Mouse (Mus musculus) naive thymus-derived CD4-positive, alpha-beta T cell, adult 2 months (primary cell): ENCODE results near the gene Pacsin1.
A peak's percentile ranks its signal among the peaks of the same experiment; 100 is the strongest.
"Not testable (repeated sequence)": the region's sequence is repeated elsewhere in the genome, so short reads cannot be mapped to it uniquely, and the experiment has no call there.

Source experiments
- DNase-seq: peaks from one replicate; pipeline ENCODE4 v3.0.0-alpha.2; 2011; ENCODE audit warnings: low read depth

Pacsin1 gene

DNA sequence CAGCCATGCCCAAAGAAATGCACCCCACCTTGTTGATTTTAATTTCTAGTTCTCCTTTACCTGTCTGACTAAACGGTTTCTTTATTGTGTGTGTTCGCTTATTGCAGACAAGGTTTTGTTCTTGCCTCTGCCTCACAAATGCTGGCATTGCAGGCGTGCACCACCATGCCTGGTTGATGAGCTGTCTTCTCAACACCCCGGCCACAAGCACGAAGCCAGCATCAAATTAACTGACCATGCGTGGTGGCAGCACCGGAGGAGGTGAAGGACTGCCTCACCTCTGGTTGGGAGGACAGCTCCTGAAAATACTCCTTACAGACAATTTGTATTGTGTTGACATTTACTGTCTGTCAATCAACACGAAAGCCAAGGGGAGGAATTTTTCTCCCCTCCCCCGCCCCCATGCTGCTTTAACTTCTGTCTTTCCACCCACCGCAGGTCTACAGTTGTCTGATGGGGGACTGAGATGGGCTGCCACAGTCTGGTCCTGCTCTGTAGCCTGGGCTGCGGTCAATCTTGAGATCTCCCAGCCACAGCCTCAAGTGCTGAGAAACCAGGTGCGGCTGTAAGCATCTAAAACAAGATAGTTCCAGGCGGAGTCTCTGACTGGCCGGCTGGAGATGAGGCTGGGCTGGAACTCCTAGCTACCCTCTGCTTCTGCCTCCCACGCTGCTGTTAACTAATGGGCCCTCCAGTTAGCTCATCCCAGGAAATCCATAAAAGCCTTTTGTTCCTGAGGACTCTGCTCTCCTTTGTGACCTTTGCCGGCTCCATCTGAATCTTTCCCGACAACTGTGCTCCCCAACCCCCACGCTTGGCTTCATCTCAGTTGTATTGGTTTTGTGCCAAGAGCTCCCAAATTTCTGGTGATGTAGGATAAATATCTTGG, 18.9 kb upstream of the Pacsin1 start, which contains the start of gene Rps10:
TSS of gene Rps10 (minus strand) at position 538 of the 889 bp plus-strand sequence.
- no peak for DNase-seq

DNA sequence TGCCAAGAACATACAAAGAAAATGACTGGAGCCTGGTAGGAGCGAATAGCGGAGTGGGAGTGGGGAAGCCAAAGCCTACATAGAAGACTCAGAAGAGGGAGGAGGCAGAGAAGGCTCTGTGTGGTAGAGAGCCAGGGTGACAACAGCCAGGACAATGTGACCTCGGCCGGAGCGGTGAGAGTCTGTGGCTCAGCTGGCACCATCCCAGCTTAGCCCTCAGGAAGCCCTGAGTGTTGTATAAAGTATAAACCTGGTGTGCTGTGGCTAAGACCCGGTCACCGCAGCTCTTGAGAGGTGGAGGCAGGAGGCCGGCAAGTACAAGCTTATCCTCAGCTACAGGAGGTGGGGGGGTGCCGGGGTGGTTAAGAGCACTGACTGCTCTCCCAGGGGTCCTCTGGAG, 18.0 kb upstream of the Pacsin1 start:
- no peak for DNase-seq

DNA sequence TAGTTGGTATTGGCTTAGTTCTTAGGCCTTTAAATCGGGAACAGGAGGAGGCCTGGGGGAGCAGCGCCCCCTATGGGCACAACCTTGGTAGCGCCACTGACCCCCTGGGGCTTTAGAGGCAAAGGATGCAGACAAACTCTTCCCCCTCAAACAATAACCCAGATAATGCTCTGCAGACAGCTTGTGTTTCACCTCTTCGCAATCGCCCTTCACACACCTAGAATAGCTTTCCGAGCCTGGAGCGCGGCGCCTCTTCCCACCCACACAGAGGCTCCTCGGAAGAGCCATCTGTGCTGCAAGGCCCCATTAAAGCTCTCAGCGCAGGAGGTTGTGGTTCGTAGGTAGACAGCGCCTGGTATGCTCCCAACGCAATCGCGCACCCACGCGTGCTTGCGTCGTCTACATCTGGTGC, 16.4 kb upstream of the Pacsin1 start:
- DNase-seq, result peak; percentile 63

DNA sequence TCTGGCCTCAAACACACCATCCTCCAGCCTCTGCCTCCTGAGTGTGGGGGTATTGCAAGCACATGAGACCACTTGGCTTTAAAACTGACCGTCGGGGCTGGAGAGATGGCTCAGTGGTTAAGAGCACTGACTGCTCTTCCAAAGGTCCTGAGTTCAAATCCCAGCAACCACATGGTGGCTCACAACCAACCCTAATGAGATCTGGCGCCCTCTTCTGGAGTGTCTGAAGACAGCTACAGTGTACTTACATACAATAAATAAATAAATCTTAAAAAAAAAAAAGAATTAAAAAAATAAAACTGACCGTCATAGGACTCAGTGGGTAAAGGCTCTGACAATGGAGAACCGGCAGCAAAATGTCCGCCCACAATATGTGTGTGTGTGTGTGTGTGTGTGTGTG, 15.5 kb upstream of the Pacsin1 start:
- not testable (repeated sequence) for DNase-seq

DNA sequence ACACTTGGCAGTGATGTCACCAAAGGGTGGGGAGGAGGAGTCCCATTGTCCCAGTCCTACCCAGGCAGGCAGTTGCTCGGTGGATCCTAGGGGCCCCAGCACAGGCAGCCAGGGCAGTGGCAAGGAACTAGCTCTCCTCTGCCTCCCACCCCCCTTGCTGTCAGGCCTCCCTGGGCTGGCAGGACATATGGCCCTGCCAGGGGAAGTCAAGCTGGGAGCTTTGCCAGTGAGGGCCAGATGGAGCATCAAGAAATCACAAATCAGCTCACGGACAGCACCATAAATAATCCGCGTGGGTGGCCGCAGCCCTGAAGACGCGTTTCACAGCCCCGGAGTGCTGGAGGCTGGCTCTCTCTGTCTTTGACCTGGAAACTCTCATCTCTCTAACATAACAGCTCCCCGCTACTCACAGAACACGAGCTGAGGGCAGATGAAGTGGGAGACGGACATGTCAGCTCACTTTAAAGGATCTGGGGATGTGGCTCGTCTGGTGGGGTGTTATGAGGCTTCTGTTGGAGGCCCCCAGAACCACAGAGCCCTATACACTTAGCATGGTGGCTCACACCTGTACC, 12.7 kb upstream of the Pacsin1 start:
- DNase-seq, result no peak

DNA sequence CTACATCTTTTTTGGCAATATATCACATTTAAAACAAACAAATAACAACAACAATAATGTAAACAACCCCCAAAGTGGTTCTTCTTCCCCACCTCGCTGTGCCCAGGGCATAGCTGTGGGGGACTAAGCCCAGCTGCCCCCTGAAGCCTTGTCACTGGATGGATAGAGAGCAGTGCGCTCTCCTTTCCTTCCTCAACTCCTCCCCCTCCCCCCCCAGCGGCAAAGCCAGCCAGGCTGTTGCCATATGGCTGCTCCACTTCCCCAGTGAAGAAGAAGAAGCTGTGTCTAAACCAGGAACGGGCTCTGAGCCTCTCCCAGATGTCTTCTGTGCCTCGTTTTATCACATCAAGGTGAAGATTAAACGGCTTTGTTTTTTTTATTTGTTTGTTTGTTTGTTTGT, 12.2 kb upstream of the Pacsin1 start:
- DNase-seq, result no peak

DNA sequence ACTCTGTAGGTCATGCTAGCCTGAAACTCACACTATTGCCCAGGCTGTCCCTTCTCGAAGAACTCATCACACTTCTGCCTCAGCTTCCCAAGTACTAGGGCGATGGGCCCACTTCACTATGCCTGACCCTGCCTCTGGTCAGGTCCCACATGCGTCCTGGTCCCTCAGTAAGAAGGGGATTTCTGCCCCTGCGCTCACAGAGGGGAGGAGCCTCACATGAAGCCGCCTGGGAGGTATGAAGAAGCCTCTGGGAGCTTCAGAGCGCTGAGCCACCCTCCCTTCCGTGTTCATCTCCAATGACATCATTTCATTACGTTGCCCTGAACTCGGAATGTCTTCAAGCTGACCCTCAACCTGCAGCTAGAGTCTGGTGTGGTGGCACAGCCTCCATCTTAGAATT, 11.6 kb upstream of the Pacsin1 start:
- no peak for DNase-seq

DNA sequence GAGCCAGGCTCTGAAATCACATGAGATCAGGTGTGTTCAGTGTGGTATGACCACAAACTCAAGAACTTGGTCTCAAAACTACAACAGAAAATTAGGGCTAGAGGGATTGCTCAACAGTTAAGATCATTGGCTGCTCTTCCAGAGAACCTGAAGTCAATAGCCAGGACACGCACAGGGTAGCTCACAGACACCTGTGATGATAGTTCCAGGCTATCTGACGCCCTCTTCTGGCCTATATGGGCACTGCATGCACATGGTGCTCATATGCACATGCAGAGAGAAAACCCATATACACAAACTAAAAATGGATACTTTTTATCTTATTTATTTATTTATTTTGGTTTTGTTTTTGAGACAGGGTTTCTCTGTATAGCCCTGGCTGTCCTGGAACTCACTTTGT, 10.7 kb upstream of the Pacsin1 start:
- DNase-seq, result no peak

DNA sequence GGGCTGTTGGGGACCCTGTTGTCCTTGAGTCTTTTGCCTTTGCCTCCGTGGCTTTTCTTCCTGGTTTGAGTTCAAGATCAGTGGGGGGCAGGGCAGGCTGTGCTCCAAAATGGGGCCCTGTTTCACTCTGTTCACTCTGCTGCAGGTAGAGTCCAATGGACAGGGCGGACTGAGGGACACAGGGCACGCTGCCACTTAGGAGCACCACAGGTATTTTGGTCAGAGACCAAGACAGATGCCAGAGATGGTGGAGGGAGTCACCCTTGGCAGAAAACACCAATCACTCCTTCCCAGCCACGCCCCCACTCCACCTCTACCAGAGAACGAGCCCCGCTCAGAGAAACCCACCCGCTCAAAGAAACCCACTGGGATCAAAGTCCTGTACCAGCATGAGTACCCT, 9.5 kb upstream of the Pacsin1 start:
- DNase-seq, result no peak

DNA sequence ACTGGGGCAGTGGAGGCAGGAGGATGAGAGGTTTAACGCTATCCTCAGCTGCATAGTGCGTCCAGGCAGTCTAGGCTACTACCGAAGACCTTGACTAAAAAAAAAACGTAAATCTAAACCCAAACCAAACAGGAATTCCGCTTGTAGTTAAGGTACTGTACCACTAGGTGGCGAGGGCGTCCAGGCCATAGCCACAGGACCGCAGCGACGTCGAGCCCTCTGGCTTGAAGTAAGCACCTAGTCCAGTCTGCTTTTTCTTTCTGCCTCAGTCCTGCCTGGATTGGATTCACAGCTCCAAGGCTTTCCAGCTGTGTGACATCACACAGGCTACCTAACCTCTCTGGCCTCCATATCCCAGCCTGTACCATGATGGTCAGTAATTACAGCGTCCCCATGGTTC, 5.1 kb upstream of the Pacsin1 start:
- DNase-seq, result peak; percentile 93

DNA sequence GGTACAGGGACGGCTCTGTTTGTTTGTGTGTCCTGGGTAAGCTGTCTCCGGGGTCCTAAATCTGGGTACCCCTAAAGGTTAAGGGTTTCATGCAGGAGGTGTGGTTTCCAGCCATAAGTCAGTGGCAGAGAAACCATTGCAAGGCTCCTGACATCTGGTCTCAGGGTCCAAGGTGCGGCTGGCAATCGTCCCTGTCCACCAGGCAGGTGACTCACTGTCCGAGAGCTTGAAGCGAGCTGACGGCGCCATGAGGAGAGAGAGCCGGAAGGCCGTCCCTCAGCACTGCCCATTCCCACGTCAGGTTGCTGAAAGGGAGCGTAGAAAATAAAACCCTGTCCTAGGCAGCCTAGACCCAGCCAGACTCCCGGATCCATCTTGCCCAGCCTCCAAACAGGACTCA, 4.7 kb upstream of the Pacsin1 start:
- DNase-seq, result no peak

DNA sequence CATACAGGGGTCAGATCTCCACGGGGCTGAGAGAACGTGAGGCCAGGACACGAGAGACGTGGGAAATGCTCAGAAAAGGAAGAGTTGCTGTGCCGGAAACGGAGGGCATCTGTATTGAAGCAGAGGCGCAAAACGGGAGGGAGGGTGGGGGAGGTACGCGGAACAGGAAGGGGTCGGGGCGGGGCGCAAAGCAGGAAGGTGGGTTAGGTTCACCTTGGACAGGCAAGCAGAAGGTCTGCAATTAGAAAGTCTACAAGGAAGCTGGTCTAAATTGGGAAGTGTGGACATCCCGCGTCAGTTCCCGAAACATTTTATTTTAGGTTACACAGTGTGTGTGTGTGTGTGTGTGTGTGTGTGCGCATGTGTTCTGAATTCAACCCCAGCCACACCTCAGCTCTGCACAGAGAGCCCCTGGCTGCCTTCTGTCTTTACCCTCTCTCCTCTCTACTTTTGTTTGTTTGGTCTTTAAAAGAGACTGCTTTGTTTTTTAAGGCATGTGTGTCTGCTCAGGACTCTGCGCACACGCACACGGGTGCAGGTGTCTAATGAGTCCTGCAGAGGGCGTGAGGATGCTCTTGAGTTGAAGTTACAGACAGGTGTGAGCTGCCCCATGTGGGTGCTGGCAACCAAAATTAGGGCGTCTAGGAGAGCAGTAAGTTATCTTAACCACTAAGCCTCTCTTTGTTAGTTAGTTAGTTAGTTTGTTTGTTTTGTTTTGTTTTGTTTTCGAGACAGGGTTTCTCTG, 3.1 kb upstream of the Pacsin1 start:
- peak; percentile 74 for DNase-seq

DNA sequence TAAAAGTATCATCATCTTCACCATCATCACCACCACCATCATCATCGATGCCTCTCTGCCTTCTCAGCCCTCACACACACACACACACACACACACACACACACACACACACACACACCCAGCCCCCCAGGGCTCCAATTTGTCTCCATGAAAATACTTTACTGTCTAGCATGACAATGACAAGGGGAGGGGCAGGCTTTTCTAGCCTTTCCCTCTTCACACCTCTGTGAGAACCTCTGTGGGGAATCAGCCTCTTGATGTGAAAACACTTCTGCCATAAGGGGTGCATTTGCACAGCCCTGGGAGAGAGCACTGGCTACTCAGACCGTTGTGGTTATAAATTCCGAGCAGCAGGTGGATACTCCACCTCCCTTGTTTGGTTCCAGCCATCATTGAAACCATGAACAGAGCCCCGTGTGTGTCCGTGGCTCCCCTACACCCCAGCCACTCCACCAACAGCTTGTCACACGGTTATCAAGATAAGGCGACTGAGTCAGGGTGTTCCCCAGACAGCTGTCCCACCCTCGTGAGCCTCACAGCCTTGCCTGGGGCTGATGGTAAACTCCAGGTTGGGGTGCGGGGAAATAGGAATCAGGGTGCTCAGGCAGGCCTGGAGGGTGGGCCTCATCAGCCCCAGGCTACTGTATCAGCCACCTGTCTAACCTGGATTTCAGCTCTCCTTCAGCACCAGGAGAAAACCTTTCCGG, 1.9 kb upstream of the Pacsin1 start:
- DNase-seq, result no peak

DNA sequence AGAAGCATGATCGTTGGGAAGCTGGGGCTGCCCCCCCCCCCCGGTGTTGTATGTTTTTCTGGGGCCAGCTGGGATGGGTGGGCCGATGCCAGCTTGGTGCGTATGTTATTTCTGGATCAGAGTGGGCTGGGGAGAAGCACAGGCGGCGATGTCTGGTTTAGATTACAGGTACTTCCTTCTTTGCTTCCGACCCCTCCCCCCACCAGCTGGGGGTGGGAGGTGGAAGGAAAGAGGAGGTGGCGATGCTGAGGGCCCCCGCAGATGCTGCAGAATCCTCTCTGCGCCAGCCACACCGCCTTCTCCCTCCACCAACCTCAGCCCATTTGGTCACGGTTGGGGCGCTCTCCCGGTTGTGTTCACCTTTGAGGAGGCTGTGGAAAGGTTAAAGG, 696 bp downstream of the Pacsin1 start:
- DNase-seq, result peak; percentile 66

DNA sequence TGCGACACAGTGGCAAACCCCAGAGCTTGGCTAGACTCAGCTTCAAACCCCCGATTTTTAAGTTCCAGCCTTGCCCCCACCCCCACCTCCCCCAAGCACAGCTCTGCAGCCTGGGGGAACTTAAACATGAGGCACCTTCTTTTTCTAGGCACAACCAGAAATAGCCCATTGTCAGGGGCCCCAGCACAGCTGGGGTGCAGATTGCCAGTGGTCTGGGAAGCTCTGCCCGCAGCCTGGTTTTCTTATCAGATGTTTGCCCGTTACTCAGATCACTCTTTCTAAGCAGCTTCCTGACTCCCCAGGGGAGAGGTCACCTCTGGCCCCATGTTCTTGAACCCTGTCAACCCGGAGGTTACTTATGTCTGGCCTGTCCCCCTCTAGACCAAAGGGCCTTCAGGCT, 1.1 kb downstream of the Pacsin1 start:
- no peak for DNase-seq

DNA sequence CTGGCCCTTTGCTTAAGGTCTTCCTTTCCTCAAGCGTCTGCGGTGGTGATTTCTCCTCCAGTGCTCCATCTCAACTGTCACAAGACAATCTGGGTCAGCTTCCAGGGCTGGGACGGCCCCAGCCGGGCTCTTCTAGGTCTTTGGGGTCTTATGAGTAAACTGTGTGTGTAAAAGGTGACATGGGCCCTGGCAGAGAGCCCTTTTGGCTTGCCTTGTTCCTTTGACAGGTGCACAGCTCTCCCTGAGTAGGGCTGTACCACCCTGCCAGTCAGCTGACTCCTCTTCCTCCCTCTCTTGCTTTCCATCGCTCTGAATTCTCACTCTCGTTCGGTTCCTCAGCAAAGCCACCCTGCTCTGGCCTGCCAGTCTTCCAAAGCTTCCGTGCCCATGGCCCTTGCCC, 1.8 kb downstream of the Pacsin1 start:
- DNase-seq, result no peak

DNA sequence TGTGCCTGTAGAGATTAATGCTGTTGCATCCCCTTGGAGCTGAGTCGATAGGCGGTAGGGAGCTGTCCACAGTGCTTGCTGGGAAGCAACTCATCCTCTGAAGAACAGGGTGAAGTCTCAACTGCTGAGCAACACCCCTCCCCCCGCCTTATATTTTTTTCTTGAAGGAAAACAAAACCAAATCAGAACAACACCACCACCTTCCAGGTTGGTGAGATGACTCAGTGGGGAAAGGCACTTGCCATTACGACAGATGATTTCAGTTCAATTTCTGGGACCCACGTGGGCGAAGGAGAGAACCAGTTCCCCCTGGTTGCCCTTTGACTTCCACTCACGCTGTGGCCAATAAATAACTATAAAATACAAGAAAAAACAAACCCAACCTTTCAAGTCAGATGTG, 3.5 kb downstream of the Pacsin1 start:
- no peak for DNase-seq

DNA sequence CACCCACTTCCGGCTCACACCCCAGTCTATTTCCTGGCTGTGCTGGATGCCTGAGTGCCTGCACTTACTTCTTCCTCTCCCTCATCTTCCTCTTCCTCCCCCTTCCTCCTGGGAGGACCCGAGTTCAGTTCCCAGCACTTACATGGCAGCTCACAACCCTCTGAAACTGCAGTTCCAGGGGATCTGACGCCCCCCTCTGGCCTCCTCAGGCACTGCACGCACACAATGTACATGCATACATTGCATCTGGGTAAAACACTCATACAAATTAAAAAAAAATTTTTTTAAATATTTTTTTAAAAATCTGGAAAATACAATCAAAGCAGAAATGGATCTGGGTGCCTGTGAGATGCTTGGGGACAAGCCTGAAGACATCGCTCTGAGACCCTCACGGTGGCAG, 16.4 kb downstream of the Pacsin1 start:
- DNase-seq, result no peak

DNA sequence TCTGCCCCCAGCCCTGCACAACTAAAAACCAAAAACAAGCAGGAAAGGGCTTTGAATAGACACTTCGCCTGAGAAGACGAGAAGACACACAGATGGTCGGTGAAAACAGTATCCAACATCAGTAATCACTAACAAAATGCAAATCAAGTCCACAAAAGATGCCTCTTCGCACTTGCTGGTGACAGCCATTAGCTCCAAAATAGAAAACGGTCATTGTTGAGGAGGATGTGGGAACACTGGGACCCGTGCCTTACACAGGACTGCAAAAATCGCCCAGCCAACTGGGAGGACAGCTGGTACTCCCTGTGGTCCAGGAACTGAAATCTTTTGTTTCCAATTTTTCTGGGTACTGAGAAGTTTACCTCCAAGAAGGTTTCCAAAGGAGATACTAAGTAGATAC, 18.6 kb downstream of the Pacsin1 start:
- no peak for DNase-seq

DNA sequence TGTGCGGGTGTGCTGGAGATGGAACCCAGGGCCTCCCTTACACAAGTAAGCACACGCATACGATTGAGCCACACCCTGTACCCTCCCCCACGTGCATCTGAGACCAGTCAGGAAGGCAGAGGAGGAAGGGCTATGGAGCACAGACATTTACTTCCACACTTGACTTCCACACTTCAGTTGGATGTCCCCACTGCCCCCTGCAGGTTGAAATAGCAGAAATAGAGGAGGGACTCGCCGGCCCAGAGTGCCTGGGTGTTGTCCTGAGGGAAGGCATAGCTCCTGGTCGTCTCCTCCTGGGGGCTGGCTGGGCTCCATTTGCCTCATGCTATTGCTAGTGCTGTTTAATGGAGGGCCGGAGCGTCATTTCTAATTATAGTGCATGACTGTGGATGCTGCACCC, 20.1 kb downstream of the Pacsin1 start:
- DNase-seq, result no peak

DNA sequence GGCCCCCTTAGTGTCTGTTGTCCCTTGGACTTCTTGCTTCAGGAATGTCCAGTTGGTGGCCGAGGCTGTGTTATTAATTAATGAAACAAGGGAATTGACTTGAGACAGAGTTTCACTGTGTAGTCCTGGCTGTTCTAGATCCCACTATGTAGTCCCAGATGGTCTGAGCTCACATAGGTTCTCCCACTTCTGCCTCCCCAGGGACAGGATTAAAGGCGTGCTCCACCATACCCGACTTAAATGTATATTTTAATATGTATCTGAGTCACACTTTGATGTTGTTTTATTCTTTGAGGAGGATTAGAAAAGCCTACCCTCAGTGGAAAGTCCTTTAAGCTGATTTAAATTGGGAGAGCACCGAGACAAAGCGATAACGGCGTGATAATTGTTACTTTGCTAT, 21.0 kb downstream of the Pacsin1 start:
- no peak for DNase-seq

DNA sequence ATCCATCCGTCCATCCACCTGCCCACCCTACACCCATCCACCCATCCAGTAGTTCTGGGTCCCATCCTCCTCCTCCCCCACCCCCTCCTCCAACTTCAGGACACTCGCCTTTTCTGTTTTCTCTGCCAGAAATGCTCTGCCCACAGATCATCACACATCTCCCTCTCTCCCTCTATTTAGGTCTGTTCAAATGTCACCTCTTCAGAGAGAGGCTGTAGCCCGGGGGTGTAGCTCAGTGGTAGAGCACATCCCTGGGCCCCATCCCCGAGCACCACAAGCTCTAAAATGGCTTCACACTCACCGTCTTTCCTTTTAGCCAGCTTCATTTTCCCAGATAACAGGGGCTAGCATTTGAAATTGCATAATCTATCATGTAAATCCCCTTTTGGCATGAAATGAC, 22.4 kb downstream of the Pacsin1 start:
- DNase-seq, result no peak
